Mouse (Mus musculus): ENCODE measurements around the gene Zbtb34. TPM values are rescaled to one million over a fixed set of nuclear protein-coding genes. Genes with fewer than 3 reads are reported as not detected.

The Zbtb34 gene
- polyA plus RNA-seq, 1 experiment from 2014 or later = 2.6 TPM

DNA sequence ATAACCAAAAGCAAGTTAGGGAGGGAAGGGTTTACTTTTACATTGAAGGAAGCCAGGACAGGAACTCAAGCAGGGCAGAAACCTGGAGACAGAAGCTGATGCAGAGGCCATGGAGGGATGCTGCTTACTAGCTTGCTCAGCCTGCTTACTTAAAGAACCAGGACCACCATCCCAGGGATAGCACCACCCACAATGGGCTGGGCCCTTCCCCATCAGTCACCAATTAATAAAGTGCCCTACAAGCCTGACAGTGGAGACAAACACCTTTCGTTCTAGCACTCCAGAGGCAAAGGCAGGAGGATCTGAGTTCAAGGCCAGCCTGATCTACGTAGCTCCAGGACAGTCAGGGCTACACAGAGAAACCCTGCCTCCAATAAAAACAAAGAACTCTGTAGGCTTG, 36.1 kb downstream of the Zbtb34 start:
- DNase-seq (ENCODE audit: low spot score) (no peak), ATAC-seq (ENCODE audit: low FRiP score, low TSS enrichment) (no peak)
- no peak for TF ChIP-seq CTCF (IDR thresholded peaks at IDR 0.05; ENCODE audit: low read depth)
- TF ChIP-seq EP300 (optimal IDR thresholded peaks at IDR 0.05) = no peak
- H3K9me3 ChIP-seq (ENCODE audit: control insufficient read depth, low read length) = no peaks in the 10 kb centered on the region
- no peak overlapping the region for H3K4me2 ChIP-seq (replicated peaks; ENCODE audit: low read depth)
- no peaks in the 10 kb centered on the region for H3K4me1 ChIP-seq (replicated peaks; ENCODE audit: control insufficient read depth, insufficient read depth)
- H3K27me3 ChIP-seq (ENCODE audit: control insufficient read depth, insufficient read depth, low read length) = no peaks in the 10 kb centered on the region
- no peak overlapping the region for H3K9ac ChIP-seq (ENCODE audit: low read length)
- H3K27ac ChIP-seq (replicated peaks) = no peak overlapping the region
- no peaks in the 10 kb centered on the region for H3K36me3 ChIP-seq (ENCODE audit: control insufficient read depth, insufficient read depth, low read length)
- H3K4me3 ChIP-seq (ENCODE audit: low read depth, low read length) = no peak overlapping the region
- 93% methylated on average over 2 of the region's 2 CpGs for WGBS

DNA sequence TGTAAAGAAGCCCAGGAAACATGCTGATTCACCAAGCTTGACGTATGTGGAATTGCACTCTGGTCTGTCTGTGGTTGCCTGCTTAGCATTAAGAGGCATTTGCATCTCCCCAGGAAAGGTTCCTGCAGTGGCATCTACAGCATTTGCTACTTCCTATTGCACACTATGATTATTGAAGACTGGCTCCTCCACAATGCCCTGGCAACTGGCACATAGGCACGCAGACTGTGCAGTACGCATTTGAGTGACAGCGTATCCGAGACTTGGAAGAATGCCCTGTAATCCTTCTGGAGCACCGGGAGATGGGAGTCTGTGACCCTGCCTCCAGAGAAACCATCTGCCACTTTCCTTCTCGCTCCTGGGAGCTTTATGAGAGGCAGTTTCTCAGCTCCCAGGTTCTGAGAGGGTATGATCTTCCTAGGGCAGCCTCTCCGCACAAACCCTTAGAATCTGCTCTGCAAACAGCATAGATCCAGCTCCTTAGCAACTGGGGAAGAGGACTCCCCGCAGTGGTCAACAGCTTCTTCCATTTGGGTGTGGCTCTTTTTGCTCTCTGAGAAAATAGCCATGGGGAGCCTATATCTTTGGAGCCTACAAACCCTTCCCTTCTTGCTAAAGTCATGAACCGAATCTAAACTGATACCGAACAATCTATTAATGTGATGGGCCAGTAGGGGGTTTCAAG, 37.0 kb downstream of the Zbtb34 start:
- 69% methylated on average over 11 of the region's 11 CpGs for WGBS
- Histone ChIP-seq H3K9me3 (ENCODE audit: control insufficient read depth, low read length) (no peaks in the 10 kb centered on the region), H3K36me3 (ENCODE audit: control insufficient read depth, insufficient read depth, low read length) (no peaks in the 10 kb centered on the region), H3K4me1 (replicated peaks; ENCODE audit: control insufficient read depth, insufficient read depth) (no peaks in the 10 kb centered on the region), H3K4me3 (ENCODE audit: low read depth, low read length) (no peak overlapping the region), H3K9ac (ENCODE audit: low read length) (no peak overlapping the region), H3K4me2 (replicated peaks; ENCODE audit: low read depth) (no peak overlapping the region), H3K27ac (replicated peaks) (no peak overlapping the region), H3K27me3 (ENCODE audit: control insufficient read depth, insufficient read depth, low read length) (no peaks in the 10 kb centered on the region)
- no peak for DNase-seq (ENCODE audit: low spot score)
- no peak for ATAC-seq (ENCODE audit: low FRiP score, low TSS enrichment)
- TF ChIP-seq CTCF (IDR thresholded peaks at IDR 0.05; ENCODE audit: low read depth) (no peak), EP300 (optimal IDR thresholded peaks at IDR 0.05) (no peak)

GRCm38 (mm10) chr2:33393021-33393420, 38.1 kb downstream of the Zbtb34 start:
- Histone ChIP-seq H3K27ac (replicated peaks) (no peak overlapping the region), H3K4me2 (replicated peaks; ENCODE audit: low read depth) (no peak overlapping the region), H3K27me3 (ENCODE audit: control insufficient read depth, insufficient read depth, low read length) (no peaks in the 10 kb centered on the region), H3K36me3 (ENCODE audit: control insufficient read depth, insufficient read depth, low read length) (no peaks in the 10 kb centered on the region), H3K4me3 (ENCODE audit: low read depth, low read length) (no peak overlapping the region), H3K9me3 (ENCODE audit: control insufficient read depth, low read length) (no peaks in the 10 kb centered on the region), H3K4me1 (replicated peaks; ENCODE audit: control insufficient read depth, insufficient read depth) (no peaks in the 10 kb centered on the region), H3K9ac (ENCODE audit: low read length) (no peak overlapping the region)
- TF ChIP-seq CTCF (IDR thresholded peaks at IDR 0.05; ENCODE audit: low read depth) (no peak), EP300 (optimal IDR thresholded peaks at IDR 0.05) (no peak)
- DNase-seq (ENCODE audit: low spot score) (no peak), ATAC-seq (ENCODE audit: low FRiP score, low TSS enrichment) (no peak)

DNA sequence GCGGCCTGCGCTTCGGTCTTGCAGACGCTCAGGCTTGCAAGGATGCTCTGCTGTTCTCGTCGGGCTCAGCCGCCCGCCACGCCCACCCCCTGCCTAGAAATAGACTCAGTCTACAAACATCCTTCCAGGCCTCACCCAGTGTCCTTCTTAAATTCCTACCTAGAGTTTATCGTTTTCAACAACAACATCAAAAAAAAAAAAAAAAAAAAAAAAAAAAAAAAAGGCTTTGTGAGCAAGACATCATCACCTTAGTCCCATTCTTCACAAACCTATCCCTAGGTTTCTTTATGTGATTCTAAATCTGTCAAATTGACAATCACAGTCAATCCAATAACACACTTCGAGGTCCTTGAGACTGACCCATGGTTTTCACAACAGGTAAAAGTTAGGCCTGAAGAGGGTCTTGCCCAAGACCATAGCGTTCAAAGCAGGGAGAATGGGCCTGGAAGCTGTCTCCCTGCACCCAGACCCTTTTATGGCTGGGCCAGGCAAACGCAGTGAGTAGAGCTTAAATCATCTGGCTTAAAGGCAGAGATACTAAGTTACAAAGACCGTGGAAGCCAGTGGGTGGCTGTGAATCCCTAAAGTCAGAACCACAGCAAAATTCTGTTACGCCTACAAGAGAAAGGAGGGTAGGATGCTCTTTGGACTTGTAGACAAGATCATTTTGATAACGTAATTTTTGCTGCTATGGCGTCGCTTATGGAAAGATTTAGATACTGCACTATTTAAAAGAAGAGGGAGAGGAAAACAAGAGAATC, 59.3 kb downstream of the Zbtb34 start:
- Histone ChIP-seq H3K4me3 (ENCODE audit: low read depth, low read length) (peak overlapping the region; percentile 60), H3K27me3 (ENCODE audit: control insufficient read depth, insufficient read depth, low read length) (no peaks in the 10 kb centered on the region), H3K27ac (replicated peaks) (no peak overlapping the region), H3K36me3 (ENCODE audit: control insufficient read depth, insufficient read depth, low read length) (no peaks in the 10 kb centered on the region), H3K9ac (ENCODE audit: low read length) (no peak overlapping the region), H3K9me3 (ENCODE audit: control insufficient read depth, low read length) (no peaks in the 10 kb centered on the region), H3K4me1 (replicated peaks; ENCODE audit: control insufficient read depth, insufficient read depth) (peaks cover 2% of the 10 kb centered on the region; the same call in 1 of the 2 replicates), H3K4me2 (replicated peaks; ENCODE audit: low read depth) (peak overlapping the region; percentile 63)
- ATAC-seq (ENCODE audit: low FRiP score, low TSS enrichment) (no peak), DNase-seq (ENCODE audit: low spot score) (no peak)
- 34% methylated on average over 17 of the region's 18 CpGs for WGBS
- TF ChIP-seq CTCF (IDR thresholded peaks at IDR 0.05; ENCODE audit: low read depth) = no peak
- TF ChIP-seq EP300 (optimal IDR thresholded peaks at IDR 0.05) = no peak

DNA sequence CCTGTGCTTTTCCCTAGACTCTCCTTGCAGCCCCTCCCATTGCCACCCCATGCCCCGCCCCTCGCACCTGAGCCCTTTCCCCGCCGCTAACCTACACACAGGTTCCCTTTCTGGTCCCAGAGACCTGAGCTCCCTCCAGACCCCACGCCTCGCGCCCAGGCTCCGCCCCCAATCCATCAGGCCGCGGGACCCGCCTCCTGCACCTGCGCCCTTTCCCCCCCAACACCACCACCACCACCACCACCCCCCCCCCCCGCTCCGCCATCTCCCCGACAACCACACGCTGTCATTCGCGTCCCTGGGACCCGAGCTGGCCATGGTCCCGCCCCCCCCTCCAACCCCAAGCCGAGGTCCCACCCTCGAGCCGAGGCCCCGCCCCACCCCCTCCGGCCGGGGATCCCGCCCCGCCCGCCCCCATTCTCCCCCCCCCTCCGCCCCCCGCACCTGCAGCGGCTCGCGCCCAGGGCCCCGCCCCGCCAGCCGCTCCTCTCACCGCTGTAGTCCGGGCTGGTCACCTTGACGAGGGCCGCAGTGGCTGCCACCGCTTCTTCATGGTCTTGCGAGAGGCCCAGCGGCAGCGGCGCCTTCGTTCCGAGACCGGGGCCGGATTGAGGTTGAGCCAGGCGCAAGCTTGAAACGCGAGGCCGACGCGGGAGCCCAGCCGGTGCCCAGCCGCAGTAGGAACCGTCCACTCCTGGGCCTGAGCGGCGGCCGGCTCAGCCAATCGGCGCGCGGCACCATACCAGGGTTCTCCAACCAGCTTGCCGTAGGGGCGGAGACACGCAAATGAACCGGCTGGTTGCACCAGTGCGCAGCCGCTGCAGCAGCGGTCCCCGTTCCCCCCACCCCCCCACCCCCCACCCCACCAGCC, 60.1 kb downstream of the Zbtb34 start, which contains the start of gene Ralgps1:
Gene Ralgps1 (minus strand): TSS at position 710 of the 871 bp plus-strand sequence.
- peak within 1 kb of the TSS; percentile 88 for H3K27ac ChIP-seq (replicated peaks)
- no peaks in the 10 kb centered on the region for H3K36me3 ChIP-seq (ENCODE audit: control insufficient read depth, insufficient read depth, low read length)
- WGBS = under 1% methylated on average over 34 of the region's 74 CpGs
- no peaks in the 10 kb centered on the region for H3K9me3 ChIP-seq (ENCODE audit: control insufficient read depth, low read length)
- TF ChIP-seq CTCF (IDR thresholded peaks at IDR 0.05; ENCODE audit: low read depth) (no peak), EP300 (optimal IDR thresholded peaks at IDR 0.05) (no peak)
- peak; percentile 97 for DNase-seq (ENCODE audit: low spot score)
- H3K4me1 ChIP-seq (replicated peaks; ENCODE audit: control insufficient read depth, insufficient read depth) = peaks cover 2% of the 10 kb centered on the region; the same call in 1 of the 2 replicates
- peak; percentile 97 for ATAC-seq (ENCODE audit: low FRiP score, low TSS enrichment)
- peak within 1 kb of the TSS; percentile 67 for H3K9ac ChIP-seq (ENCODE audit: low read length)
- H3K4me3 ChIP-seq (ENCODE audit: low read depth, low read length) = peak within 1 kb of the TSS; percentile 60
- H3K4me2 ChIP-seq (replicated peaks; ENCODE audit: low read depth) = peak within 1 kb of the TSS; percentile 63
- H3K27me3 ChIP-seq (ENCODE audit: control insufficient read depth, insufficient read depth, low read length) = no peaks in the 10 kb centered on the region

Measured in stomach, postnatal 0 days (tissue).